Mouse (Mus musculus): ENCODE data around the gene Gcsh.

DNA sequence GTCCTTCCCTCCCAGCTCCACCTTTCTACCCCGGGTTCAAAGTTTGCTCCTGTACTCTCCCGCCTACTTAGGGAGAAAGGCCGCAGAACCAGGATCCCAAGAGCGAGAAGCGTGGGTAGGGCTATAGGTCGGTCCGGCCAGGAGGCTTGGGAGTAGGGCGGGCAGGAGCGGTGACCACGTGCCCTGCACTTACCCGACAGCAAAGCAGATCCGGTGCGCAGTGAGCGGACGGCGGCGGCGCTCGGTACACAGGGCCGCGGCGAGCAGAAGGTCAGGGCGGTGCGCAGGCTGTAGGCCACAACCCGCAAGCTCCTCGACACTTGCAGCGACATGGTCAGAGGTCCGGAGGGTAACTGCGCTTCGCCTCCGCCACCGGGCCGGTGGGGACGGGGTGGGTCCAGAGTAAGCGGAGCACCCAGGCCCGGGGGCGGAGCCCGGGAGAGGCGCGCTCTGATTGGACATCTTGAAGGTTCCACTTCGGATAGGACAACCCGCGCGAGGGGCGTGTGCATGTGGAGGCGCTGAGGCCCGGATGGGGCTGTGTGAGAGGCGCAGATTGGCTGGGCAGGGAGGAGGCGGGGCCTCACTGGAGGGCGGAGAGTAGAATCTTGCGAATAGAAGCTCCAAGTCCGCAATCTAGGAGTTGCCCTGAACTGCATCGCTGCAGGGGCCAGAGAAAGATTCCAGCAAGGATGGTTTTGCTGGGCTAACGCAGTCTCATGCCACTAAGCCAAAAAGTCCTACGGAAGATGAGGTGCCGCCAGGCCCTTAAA lies at the start of gene Gcsh:
- TF ChIP-seq GATA1 (IDR thresholded peaks at IDR 0.05; ENCODE audit: borderline replicate concordance, low read length) (no peak), FLI1 (IDR thresholded peaks at IDR 0.05; ENCODE audit: low read length) (no peak)
